Mouse (Mus musculus): ENCODE data around the gene Ndufa6. TPM values are rescaled to one million over a fixed set of nuclear protein-coding genes. Genes with fewer than 3 reads are reported as not detected.
"Not testable (repeated sequence)": the region's sequence is repeated elsewhere in the genome, so short reads cannot be mapped to it uniquely, and the experiment has no call there.

Ndufa6 gene
- polyA plus RNA-seq, 3 experiments from 2014 or later: 393 to 568 (median 531) TPM

- not testable (repeated sequence) for ATAC-seq
These were observed 10.4 kb upstream of the Ndufa6 start for GRCm38 (mm10) chr15:82364561-82364960.

- ATAC-seq: not testable (repeated sequence)
These were observed 9.7 kb upstream of the Ndufa6 start for GRCm38 (mm10) chr15:82363801-82364200.

GRCm38 (mm10) chr15:82362234-82362633, 8.1 kb upstream of the Ndufa6 start:
- no peak for ATAC-seq

GRCm38 (mm10) chr15:82361459-82362018, 7.4 kb upstream of the Ndufa6 start:
- no peak for ATAC-seq

- ATAC-seq: no peak
These were observed 4.5 kb upstream of the Ndufa6 start for GRCm38 (mm10) chr15:82358431-82359260.

GRCm38 (mm10) chr15:82353745-82354113, 393 bp downstream of the Ndufa6 start:
- no peak for ATAC-seq

GRCm38 (mm10) chr15:82353078-82353744, 911 bp downstream of the Ndufa6 start:
- ATAC-seq: no peak

- ATAC-seq: no peak
These were observed 2.6 kb downstream of the Ndufa6 start for GRCm38 (mm10) chr15:82351480-82351879.

GRCm38 (mm10) chr15:82350349-82350748, 3.8 kb downstream of the Ndufa6 start:
- ATAC-seq: no peak

- no peak for ATAC-seq
These were observed 5.2 kb downstream of the Ndufa6 start for GRCm38 (mm10) chr15:82348999-82349341.

- no peak for ATAC-seq
These were observed 5.7 kb downstream of the Ndufa6 start for GRCm38 (mm10) chr15:82348258-82348998.

GRCm38 (mm10) chr15:82347852-82348251, 6.3 kb downstream of the Ndufa6 start:
- ATAC-seq: no peak

GRCm38 (mm10) chr15:82347303-82347676, 6.8 kb downstream of the Ndufa6 start:
- no peak for ATAC-seq

GRCm38 (mm10) chr15:82346580-82347302, 7.4 kb downstream of the Ndufa6 start:
- no peak for ATAC-seq

GRCm38 (mm10) chr15:82345820-82346470, 8.2 kb downstream of the Ndufa6 start:
- peak; percentile 90 for ATAC-seq

- ATAC-seq: no peak
These were observed 9.2 kb downstream of the Ndufa6 start for GRCm38 (mm10) chr15:82344971-82345370.

- ATAC-seq: no peak
These were observed 10.5 kb downstream of the Ndufa6 start for GRCm38 (mm10) chr15:82343368-82344287.

- no peak for ATAC-seq
These were observed 11.6 kb downstream of the Ndufa6 start for GRCm38 (mm10) chr15:82342543-82342935.

GRCm38 (mm10) chr15:82341675-82342542, 12.2 kb downstream of the Ndufa6 start:
- no peak for ATAC-seq

GRCm38 (mm10) chr15:82341036-82341501, 13.1 kb downstream of the Ndufa6 start:
- ATAC-seq: no peak

Measured in inflammation-experienced regulatory T-cells, adult 6 months (primary cell).